Mouse (Mus musculus): ENCODE measurements around the gene Hirip3.

Gene Hirip3

DNA sequence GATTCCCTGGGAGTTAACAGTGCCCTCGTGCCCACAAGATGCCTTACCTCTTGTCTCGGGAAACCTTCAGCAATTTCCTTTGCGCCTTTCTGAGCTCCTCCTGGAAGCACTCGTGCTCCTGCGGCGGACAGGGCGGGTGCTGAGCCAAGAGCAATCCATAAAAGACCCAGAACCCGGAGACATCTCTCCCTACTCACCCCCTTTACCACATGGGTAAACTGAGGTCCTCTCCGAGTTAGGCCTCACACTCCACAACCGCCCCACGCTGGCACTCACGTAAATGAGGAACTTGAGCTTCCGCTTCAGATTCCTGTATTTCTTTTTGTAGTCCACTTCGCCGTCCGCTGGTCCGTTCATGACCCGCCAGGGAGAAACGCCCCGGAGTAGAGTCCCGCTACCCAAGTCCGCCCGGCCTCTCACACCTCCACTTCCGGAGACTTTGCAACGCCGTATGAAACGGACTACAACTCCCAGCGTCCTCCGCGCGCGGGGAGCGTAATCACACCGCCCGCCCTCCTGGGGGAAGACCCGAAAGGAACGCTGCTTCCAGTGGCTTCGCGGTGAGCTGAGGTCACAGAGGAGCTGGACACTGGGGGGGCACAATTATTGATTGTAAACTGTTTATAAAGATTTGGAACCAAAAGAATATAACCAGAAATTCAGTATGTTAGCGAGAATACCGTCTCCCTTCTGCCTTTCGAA, at the start of gene Hirip3:
Gene Hirip3, plus strand, starts transcription at position 544 of the 702 bp plus-strand sequence.
- peak; percentile 97 for DNase-seq

GRCm38 (mm10) chr7:126815726-126816222, 46.0 kb upstream of the Hirip3 start:
- DNase-seq: no peak

GRCm38 (mm10) chr7:126816494-126816893, 45.3 kb upstream of the Hirip3 start:
- no peak for DNase-seq

DNA sequence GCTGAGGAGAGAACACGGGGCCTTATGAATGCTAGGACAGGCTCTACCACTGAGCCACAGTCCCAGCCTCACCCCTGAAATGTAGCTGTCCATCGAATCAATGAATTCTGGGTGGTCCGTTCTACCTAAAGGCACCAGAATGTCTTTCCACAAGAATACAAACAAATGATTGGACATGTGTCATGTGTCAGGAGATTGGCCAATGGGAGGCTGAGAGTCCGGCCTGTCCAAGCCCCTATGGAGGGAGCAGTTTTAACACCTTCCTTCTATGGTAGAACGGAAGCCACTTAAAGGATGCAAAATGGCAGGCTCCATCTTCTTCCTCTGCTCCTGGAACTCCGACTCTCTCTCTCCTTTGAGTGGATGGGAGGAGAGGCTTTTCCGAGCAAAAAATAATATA, 44.2 kb upstream of the Hirip3 start:
- DNase-seq: no peak

GRCm38 (mm10) chr7:126818818-126819217, 43.0 kb upstream of the Hirip3 start:
- DNase-seq: no peak

DNA sequence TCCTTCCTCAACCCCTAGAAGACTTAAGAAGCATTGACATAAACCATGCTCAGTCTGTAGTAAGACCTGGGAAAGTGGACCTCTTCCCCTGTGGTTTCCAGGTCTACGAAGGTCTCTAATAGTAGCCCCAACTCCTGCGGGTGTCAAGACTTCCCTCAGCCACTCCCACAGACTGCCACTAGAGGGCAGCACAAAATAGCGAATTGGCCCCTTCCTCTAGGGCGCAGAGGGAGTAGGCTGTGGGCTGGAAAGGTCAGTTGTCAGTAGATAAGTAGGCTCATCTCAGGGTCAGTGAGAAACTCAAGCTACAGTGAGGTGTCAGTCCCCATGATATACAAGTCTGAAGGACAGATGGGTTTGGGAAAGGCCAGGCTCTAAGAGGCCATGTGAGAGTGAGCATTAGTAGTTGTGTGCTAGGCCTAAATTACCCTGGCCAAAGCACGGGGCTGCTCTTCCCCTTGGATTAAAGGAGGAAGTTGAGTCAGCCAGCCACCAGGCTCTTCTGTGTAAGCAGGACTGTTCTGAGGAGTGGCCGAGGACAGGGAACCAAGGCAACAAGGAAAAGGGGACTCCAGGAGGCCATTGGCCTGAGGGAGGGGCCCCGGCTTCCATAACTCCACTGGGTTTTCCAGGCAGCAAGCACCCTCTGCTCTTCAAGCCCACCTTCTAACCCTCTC, 39.8 kb upstream of the Hirip3 start:
- peak; percentile 81 for DNase-seq

- DNase-seq: no peak
Observed at GRCm38 (mm10) chr7:126822741-126823140, 39.0 kb upstream of the Hirip3 start.

GRCm38 (mm10) chr7:126823202-126823711, 38.5 kb upstream of the Hirip3 start:
- no peak for DNase-seq

GRCm38 (mm10) chr7:126823940-126824339, 37.8 kb upstream of the Hirip3 start:
- DNase-seq: no peak

- DNase-seq: no peak
Observed at GRCm38 (mm10) chr7:126825403-126825802, 36.4 kb upstream of the Hirip3 start.

GRCm38 (mm10) chr7:126825952-126826351, 35.8 kb upstream of the Hirip3 start:
- no peak for DNase-seq

DNA sequence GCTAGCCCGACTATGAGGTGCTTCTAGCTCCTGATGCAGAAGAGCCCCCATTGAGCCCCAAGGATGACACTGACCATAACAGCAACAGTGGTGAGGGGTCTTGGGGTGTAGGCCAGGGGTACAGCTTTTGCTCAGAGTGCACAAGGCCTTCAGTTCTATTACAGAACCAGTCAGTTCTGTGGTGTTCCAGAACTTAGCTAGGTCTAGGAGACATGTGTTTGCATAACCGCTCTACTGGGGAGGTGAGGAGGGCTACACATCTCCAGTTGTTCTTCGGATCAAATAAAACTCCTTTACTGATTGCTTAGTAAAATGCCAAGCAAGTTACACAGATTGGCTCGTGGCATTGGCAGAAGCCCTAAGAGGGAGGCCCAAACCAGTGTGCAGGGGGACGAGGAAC, 30.2 kb upstream of the Hirip3 start, which contains the start of gene 4930451I11Rik:
Gene 4930451I11Rik, minus strand, starts transcription at position 101 of the 400 bp plus-strand sequence.
- no peak for DNase-seq

GRCm38 (mm10) chr7:126832036-126832598, 29.7 kb upstream of the Hirip3 start:
- DNase-seq: peak; percentile 87

- DNase-seq: no peak
Observed at GRCm38 (mm10) chr7:126833294-126833693, 28.5 kb upstream of the Hirip3 start.

DNA sequence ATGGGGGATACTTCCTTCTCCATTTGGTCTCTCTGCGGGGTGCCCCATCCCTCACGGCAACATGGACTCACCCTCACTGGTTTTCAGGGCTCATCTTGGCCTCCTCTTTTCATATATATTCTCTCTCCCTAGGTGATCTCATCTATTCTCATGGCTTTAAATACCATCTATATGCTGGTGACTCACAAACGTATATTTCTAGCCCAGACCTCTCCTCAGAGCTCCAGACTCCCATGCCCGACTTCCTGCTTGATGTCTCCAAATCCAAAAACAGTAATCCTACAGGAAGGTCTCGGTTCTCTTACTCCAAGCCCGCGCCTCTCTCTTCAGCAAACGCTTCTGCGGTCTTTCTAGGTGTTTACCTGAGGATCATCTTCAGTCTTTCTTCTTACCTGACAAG, 18.5 kb upstream of the Hirip3 start:
- DNase-seq: no peak

DNA sequence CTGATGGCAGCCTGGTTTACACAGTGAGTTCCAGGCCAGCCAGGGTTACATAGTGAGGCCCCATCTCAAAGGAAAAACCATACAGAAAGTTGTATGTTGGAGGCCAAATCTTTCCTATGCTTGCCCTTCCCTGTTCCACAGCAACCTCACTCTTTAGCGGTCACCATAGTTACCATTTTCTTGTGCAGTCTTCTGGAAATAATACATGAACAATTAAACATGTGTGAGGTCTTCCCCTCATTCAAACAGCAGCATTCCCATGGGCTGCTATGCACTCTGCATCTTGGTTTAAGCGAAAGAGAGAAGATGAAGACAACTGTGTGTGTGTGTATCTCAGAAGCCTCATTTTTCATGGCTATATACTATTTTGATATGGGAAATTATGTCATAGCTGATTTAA, 16.3 kb upstream of the Hirip3 start:
- DNase-seq: no peak

DNA sequence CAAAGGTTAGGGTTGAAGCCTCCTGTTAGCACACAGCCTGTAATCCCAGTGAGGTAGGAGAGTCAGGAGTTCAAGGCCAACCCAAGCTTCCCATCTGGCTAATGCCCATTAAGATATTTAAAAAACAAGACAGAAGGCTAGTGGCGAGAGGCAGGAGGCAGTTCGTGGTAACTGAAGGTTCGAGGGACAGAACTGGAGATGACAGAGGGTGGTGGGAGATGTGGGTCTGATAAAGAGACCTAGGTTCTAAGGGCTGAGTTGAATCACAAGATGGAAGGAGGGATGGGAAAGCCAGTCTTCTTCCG, 14.7 kb upstream of the Hirip3 start, which contains the start of gene Doc2a:
Gene Doc2a, plus strand, starts transcription at position 301 of the 305 bp plus-strand sequence.
- no peak for DNase-seq

DNA sequence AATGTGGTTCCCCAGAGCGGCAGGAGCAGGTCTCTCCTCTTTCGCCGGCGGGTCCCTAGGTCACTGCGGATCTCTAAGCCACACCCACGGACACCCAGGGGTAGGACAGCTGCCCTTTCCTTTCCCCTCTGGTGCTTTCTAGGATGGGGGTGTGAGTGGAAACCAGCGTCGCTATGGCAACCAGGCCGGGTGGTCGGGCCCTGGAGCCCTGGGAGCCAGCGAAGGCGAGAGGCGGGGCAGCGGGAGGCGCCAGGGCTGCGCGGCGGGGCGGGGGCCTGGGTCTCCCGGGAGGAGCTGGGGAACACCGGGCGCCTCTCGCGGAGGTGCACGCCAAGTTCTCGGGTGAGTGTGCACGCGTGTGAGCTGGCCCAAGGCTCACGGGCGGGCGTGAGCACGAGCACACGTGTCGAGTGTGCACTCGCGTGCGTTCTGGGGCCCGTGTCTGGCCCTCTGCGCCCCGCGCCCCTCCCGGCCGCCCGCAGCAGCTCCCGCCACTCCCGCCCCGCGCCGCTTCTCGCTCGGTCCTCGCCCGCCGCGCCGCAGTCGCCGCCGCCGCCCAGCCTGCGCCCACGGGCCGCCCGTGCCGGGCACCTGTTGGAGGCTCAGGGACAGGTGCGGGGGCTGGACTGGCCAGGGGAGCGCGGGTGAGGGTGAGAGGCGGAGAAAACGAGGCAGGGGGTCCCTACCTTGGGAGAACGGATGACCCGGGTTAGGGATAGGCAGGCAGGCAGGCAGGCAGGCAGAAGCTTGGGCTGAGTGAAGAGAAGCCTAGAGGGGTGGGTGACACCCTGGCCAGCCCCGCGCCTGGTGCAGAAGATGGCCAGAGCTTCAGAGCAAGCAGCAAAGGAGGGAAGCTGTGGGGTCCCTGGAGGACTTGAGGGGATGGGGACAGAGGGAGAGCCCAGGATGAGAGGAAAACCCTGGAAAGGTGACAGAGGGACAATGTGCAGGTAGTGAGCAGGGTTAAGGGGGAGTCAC, 14.1 kb upstream of the Hirip3 start:
- no peak for DNase-seq

GRCm38 (mm10) chr7:126848794-126849193, 13.0 kb upstream of the Hirip3 start:
- no peak for DNase-seq

- no peak for DNase-seq
Observed at GRCm38 (mm10) chr7:126850161-126850560, 11.6 kb upstream of the Hirip3 start.

GRCm38 (mm10) chr7:126851192-126851591, 10.6 kb upstream of the Hirip3 start:
- no peak for DNase-seq

- DNase-seq: peak; percentile 87
Observed at GRCm38 (mm10) chr7:126853454-126853853, 8.3 kb upstream of the Hirip3 start.

DNA sequence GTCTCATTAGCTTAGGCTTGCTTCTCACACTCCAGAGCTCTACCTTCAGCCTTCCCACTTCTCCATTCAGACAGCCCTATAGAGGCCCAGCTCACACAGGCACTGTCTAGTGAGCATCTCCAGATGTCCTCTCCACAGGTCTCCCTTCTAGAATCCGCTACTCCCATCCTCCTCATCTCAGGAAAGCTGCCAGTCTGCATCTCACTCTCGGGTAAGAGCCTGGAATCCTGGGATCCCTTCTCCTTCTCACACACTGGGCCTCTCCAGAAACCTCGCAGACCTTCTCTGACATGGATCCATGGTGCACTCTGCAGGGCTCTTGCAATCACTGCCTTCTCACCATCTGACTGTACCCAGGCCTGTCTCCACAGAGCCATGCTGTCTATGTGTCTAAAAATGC, 6.1 kb upstream of the Hirip3 start:
- no peak for DNase-seq
